Mouse (Mus musculus) heart, embryonic 14.5 days (tissue): ENCODE results near the gene Entpd8. TPM values are rescaled to one million over a fixed set of nuclear protein-coding genes. Genes with fewer than 3 reads are reported as not detected.

Source experiments
- microRNA-seq: library from miRNA; unstranded; fragments of <30 nt; microRNA quantifications from one replicate; pipeline ENCODE4, GENCODE M21; 2016
- polyA plus RNA-seq: library from polyadenylated mRNA; unstranded; fragments of >200 nt; fragmentation: Nextera tagmentation; extraction: Ambion mirVana; gene quantifications from 2 replicates; pipeline ENCODE4 v1.2.1, GENCODE M21; 2014

Entpd8 gene
- polyA plus RNA-seq, 1 experiment from 2014 or later: not detected

Small RNA genes lying within 50 kb of the gene (microRNA-seq; reads per million reads assigned to microRNA genes)
- not detected for gene Gm24328
- not detected for gene Mir7664

Other genes starting within 250 kb of the Entpd8 start
- gene Ehmt1, start 160.7 kb upstream of the Entpd8 start, polyA plus RNA-seq: 49.7 and 53.4 TPM in 2 replicates
- gene Arrdc1, start 145.1 kb upstream of the Entpd8 start, polyA plus RNA-seq: 11.9 and 13.8 TPM in 2 replicates
- 10.6 and 11.0 TPM in 2 replicates for gene Zmynd19, start 130.5 kb upstream of the Entpd8 start, polyA plus RNA-seq
- 15.9 and 19.3 TPM in 2 replicates for gene Dph7, start 117.9 kb upstream of the Entpd8 start, polyA plus RNA-seq
- 137 and 139 TPM in 2 replicates for gene Mrpl41, start 105.2 kb upstream of the Entpd8 start, polyA plus RNA-seq
- gene Pnpla7, start 104.3 kb upstream of the Entpd8 start, polyA plus RNA-seq: 13.2 and 15.1 TPM in 2 replicates
- 43.2 and 48.1 TPM in 2 replicates for gene Nsmf, start 25.9 kb upstream of the Entpd8 start, polyA plus RNA-seq
- not detected in 2 replicates for gene Noxa1, start 14.8 kb downstream of the Entpd8 start, polyA plus RNA-seq
- gene Nrarp, start 100.5 kb downstream of the Entpd8 start, polyA plus RNA-seq: 11.9 and 13.9 TPM in 2 replicates
- gene Tor4a, start 116.6 kb downstream of the Entpd8 start, polyA plus RNA-seq: 6.5 and 8.0 TPM in 2 replicates
- gene Nelfb, start 131.2 kb downstream of the Entpd8 start, polyA plus RNA-seq: 58.4 and 65.9 TPM in 2 replicates
- not detected in 2 replicates for gene Stpg3, start 134.3 kb downstream of the Entpd8 start, polyA plus RNA-seq
- 0.93 TPM in 1 of 2 replicates, not detected in the other for gene Fam166a, start 138.4 kb downstream of the Entpd8 start, polyA plus RNA-seq
- 342 and 395 TPM in 2 replicates for gene Tubb4b, start 144.4 kb downstream of the Entpd8 start, polyA plus RNA-seq
- not detected in 2 replicates for gene Slc34a3, start 154.1 kb downstream of the Entpd8 start, polyA plus RNA-seq
- gene Rnf224, start 156.5 kb downstream of the Entpd8 start, polyA plus RNA-seq: not detected in 2 replicates
- 5.3 and 8.0 TPM in 2 replicates for gene Rnf208, start 162.0 kb downstream of the Entpd8 start, polyA plus RNA-seq
- gene Cysrt1, start 162.1 kb downstream of the Entpd8 start, polyA plus RNA-seq: not detected in 2 replicates
- 1.8 and 2.4 TPM in 2 replicates for gene AL732309.1, start 166.6 kb downstream of the Entpd8 start, polyA plus RNA-seq
- 12.3 and 16.3 TPM in 2 replicates for gene Tmem203, start 175.1 kb downstream of the Entpd8 start, polyA plus RNA-seq
- gene Tprn, start 182.3 kb downstream of the Entpd8 start, polyA plus RNA-seq: 2.3 and 3.1 TPM in 2 replicates
- 150 and 163 TPM in 2 replicates for gene Ssna1, start 192.1 kb downstream of the Entpd8 start, polyA plus RNA-seq
- 70.2 and 71.3 TPM in 2 replicates for gene Anapc2, start 192.2 kb downstream of the Entpd8 start, polyA plus RNA-seq
- gene Tmem210, start 207.8 kb downstream of the Entpd8 start, polyA plus RNA-seq: not detected in 2 replicates
- not detected in 2 replicates for gene Lrrc26, start 209.6 kb downstream of the Entpd8 start, polyA plus RNA-seq
- gene Grin1, start 238.9 kb downstream of the Entpd8 start, polyA plus RNA-seq: 0.05 TPM in 1 of 2 replicates, not detected in the other